Mouse (Mus musculus) intestine, postnatal 0 days (tissue): ENCODE measurements around the gene Cd244a. TPM values are rescaled to one million over a fixed set of nuclear protein-coding genes. Genes with fewer than 3 reads are reported as not detected.

Source experiments
- ATAC-seq: fragments of 200-750 bp; cut with Nextera tagmentation; 2 replicates; pipeline ENCODE4 v1.8.0; 2017; ENCODE audit warnings: mild to moderate bottlenecking, moderate TSS enrichment, moderate library complexity
- H3K27ac ChIP-seq: fragments of 300-500 bp; sonication (generic); 2 replicates; pipeline ENCODE4 v1.5.1; 2014; ENCODE audit warnings: mild to moderate bottlenecking, low read depth, low read length, moderate library complexity
- H3K27me3 ChIP-seq: fragments of 300-500 bp; sonication (generic); replicated peaks from 2 replicates; pipeline ENCODE4 v1.6.1; 2014; ENCODE audit warnings: low read length, mixed read lengths; ENCODE audit not compliant: control insufficient read depth, insufficient read depth
- H3K36me3 ChIP-seq: fragments of 300-500 bp; sonication (generic); 2 replicates; pipeline ENCODE4 v1.6.1; 2014; ENCODE audit warnings: mild to moderate bottlenecking, moderate library complexity; ENCODE audit not compliant: control insufficient read depth, insufficient read depth
- H3K4me1 ChIP-seq: fragments of 300-500 bp; sonication (generic); replicated peaks from 2 replicates; pipeline ENCODE4 v1.6.1; 2014; ENCODE audit warnings: antibody characterized with exemption, low read length, mixed read lengths; ENCODE audit not compliant: control insufficient read depth, insufficient read depth
- H3K4me2 ChIP-seq: fragments of 300-500 bp; sonication (generic); replicated peaks from 2 replicates; pipeline ENCODE4 v1.6.1; 2014; ENCODE audit warnings: low read depth, mild to moderate bottlenecking, moderate library complexity
- H3K4me3 ChIP-seq: fragments of 300-500 bp; sonication (generic); 2 replicates; pipeline ENCODE4 v1.5.1; 2014; ENCODE audit warnings: low read depth, low read length
- H3K9ac ChIP-seq: fragments of 300-500 bp; sonication (generic); 2 replicates; pipeline ENCODE4 v1.6.1; 2014; ENCODE audit warnings: mild to moderate bottlenecking, low read depth, low read length
- H3K9me3 ChIP-seq: fragments of 300-500 bp; sonication (generic); 2 replicates; pipeline ENCODE4 v1.6.1; 2016; ENCODE audit warnings: mixed run types; ENCODE audit not compliant: control insufficient read depth
- CTCF ChIP-seq: sonication (generic); IDR thresholded peaks from 2 replicates; pipeline ENCODE4 v1.5.1; 2016; ENCODE audit warnings: low read depth, mild to moderate bottlenecking, control low read depth, antibody characterized with exemption, moderate library complexity
- WGBS: fragments of 180-500 bp; shearing (Covaris S2); extraction: QIAGEN DNeasy Blood & Tissue Kit; methylation state at CpG from one replicate; pipeline ENCODE4 v1.1.7; 2014; 5-methylcytosine and 5-hydroxymethylcytosine counted together
- polyA plus RNA-seq: library from polyadenylated mRNA; unstranded; fragments of >200 nt; fragmentation: Nextera tagmentation; extraction: Ambion mirVana; gene quantifications from 2 replicates; pipeline ENCODE4 v1.2.1, GENCODE M21; 2015

Gene Cd244a
- polyA plus RNA-seq, 1 experiment from 2014 or later = 0.37 TPM

DNA sequence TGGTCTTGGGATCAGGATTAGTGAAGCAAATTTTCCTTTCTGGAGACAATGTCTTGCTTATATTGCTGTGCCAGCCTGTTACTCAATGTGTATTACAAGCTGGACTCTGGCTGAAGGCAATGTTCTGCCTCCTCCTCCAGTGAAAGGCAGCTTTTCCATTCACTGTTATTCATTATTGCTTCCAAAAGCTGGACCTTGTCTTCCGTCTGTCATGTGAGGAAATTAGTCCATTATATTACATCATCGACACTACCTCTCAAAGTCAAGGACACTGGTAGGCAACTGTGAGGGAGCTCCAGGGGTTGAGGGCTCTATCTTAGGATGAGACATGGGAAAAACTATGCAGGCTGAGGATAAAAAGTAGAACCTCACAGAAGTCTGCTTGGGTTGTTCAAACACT is 2.6 kb upstream of the Cd244a start:
- no peak overlapping the region for H3K4me2 ChIP-seq
- H3K36me3 ChIP-seq = no peaks in the 10 kb centered on the region
- H3K9ac ChIP-seq = no peak overlapping the region
- no peak for ATAC-seq
- H3K27me3 ChIP-seq = no peaks in the 10 kb centered on the region
- whole genome bisulfite sequencing = 77% methylated on average over 2 of the region's 2 CpGs
- H3K4me3 ChIP-seq = no peak overlapping the region
- no peaks in the 10 kb centered on the region for H3K9me3 ChIP-seq
- no peak for TF ChIP-seq CTCF
- no peaks in the 10 kb centered on the region for H3K4me1 ChIP-seq
- H3K27ac ChIP-seq = no peak overlapping the region

DNA sequence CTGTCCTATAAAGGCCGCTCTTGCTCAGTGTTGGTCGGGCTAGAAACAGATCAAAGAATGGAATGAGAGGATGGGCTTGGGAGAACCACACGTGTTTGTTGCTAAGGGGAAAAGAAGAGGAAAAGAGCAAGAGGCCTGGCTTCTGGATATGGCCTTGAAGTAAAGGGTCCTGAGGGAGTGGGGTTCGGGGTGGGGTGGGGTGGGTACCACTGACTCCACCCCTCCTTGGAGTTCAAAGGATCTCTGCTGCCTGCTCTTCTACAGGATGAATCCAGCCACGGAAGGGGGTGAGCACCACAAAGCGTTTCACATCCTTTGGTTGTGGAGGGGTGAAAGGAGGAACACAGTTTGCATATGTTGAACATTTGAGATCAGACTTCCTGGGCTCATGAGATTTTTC is 586 bp upstream of the Cd244a start:
- no peaks in the 10 kb centered on the region for H3K4me1 ChIP-seq
- no peaks in the 10 kb centered on the region for H3K9me3 ChIP-seq
- no peaks in the 10 kb centered on the region for H3K27me3 ChIP-seq
- H3K4me2 ChIP-seq = no peak overlapping the region
- no peak overlapping the region for H3K4me3 ChIP-seq
- no peak overlapping the region for H3K27ac ChIP-seq
- TF ChIP-seq CTCF = no peak
- ATAC-seq = no peak
- no peak overlapping the region for H3K9ac ChIP-seq
- 72% methylated on average over 6 of the region's 6 CpGs for WGBS
- no peaks in the 10 kb centered on the region for H3K36me3 ChIP-seq

DNA sequence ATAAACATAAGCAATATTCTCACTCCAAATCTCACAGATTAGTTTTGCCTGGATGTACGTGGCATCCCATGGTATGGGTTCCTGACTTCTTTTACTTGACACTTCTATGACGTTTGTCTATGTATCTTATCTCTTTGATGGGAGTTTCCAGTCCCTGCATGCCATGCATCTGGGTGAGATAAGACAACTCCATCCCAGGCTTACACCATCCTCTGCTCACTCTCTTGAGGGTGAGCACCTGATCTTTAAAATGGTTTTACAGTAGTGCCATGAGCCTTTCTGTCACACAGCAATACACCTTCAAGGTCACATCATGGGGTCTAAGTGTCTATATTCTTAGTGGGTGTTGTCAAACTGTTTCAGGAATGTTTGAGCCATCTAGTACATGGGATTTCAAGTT is 1.3 kb downstream of the Cd244a start:
- Histone ChIP-seq H3K36me3 (no peaks in the 10 kb centered on the region), H3K9ac (no peak overlapping the region), H3K27me3 (no peaks in the 10 kb centered on the region), H3K27ac (no peak overlapping the region), H3K4me3 (no peak overlapping the region), H3K4me1 (no peaks in the 10 kb centered on the region), H3K9me3 (no peaks in the 10 kb centered on the region), H3K4me2 (no peak overlapping the region)
- TF ChIP-seq CTCF = no peak
- no peak for ATAC-seq
- WGBS = 47% methylated on average over 2 of the region's 2 CpGs

- no peak for TF ChIP-seq CTCF
- Histone ChIP-seq H3K4me3 (no peak overlapping the region), H3K4me1 (no peaks in the 10 kb centered on the region), H3K27ac (no peak overlapping the region), H3K36me3 (no peaks in the 10 kb centered on the region), H3K9ac (no peak overlapping the region), H3K4me2 (no peak overlapping the region), H3K9me3 (no peaks in the 10 kb centered on the region), H3K27me3 (no peaks in the 10 kb centered on the region)
- ATAC-seq = no peak
- 95% methylated on average over 1 of the region's 1 CpGs for WGBS
Measured at GRCm38 (mm10) chr1:171561200-171561599, 2.2 kb downstream of the Cd244a start.

DNA sequence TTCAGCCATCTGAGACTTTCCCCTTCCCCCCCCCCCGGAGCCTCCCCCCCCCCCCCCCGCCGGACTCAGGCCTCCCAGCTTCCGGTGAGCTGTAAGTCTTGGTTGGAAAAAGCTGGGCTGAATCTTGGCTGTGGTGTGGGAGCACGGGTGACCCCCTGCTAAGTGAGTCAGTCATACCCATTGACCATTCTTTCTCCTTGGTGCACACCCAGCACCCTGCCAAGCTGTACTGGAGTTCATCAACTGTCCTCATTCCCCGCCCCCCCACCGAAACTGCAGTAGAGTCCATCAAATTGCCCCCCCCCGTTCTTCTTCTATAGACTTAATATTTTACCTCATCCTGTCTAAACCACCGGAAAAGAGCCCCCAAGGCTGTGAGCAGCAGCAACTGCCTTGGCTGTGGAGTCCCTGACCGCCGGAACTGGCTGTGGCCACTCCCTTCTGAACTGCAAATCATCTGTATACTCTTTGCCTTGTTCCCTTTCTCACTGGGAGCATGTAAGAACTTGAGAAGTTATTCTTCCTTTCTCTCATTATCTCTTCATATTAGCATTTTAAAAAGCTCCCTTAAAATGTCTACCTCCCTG is 2.7 kb downstream of the Cd244a start:
- ATAC-seq = no peak
- Histone ChIP-seq H3K27me3 (no peaks in the 10 kb centered on the region), H3K4me3 (no peak overlapping the region), H3K4me2 (no peak overlapping the region), H3K9me3 (no peaks in the 10 kb centered on the region), H3K4me1 (no peaks in the 10 kb centered on the region), H3K27ac (no peak overlapping the region), H3K9ac (no peak overlapping the region), H3K36me3 (no peaks in the 10 kb centered on the region)
- no peak for TF ChIP-seq CTCF
- WGBS = 65% methylated on average over 7 of the region's 11 CpGs

DNA sequence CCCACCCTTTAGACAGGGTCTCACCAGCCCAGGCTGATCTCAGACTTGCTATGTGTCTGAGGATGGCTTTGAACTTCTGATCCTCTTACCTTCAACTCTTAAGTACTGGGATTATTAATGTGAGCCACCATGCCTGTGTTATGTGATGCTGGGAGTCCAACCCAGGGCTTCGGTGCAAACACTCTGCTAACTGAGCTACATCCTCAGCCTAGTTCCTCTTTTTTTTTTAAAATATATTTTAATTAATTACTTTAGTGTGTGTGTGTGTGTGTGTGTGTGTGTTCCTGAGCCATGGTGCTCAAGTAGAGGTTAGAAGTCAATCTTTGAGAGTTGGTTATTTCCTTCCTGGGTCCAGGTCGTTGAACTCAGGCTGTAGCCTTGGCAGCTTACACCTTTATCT is 4.0 kb downstream of the Cd244a start:
- no peaks in the 10 kb centered on the region for H3K36me3 ChIP-seq

GRCm38 (mm10) chr1:171564247-171564646 is 5.3 kb downstream of the Cd244a start:
- H3K9me3 ChIP-seq = no peaks in the 10 kb centered on the region
- H3K27ac ChIP-seq = no peak overlapping the region
- no peaks in the 10 kb centered on the region for H3K36me3 ChIP-seq
- no peaks in the 10 kb centered on the region for H3K27me3 ChIP-seq
- no peaks in the 10 kb centered on the region for H3K4me1 ChIP-seq
- H3K4me2 ChIP-seq = no peak overlapping the region
- no peak overlapping the region for H3K4me3 ChIP-seq
- peak; percentile 63; the same call in 1 of the 2 replicates for ATAC-seq
- WGBS = 61% methylated on average over 3 of the region's 3 CpGs
- H3K9ac ChIP-seq = no peak overlapping the region
- peak; percentile 80 for TF ChIP-seq CTCF

More for the DNA sequence above, 4.0 kb downstream of the Cd244a start:
- no peak for TF ChIP-seq CTCF
- H3K27me3 ChIP-seq = no peaks in the 10 kb centered on the region
- no peak overlapping the region for H3K4me2 ChIP-seq
- no peak overlapping the region for H3K9ac ChIP-seq
- H3K4me3 ChIP-seq = no peak overlapping the region
- H3K4me1 ChIP-seq = no peaks in the 10 kb centered on the region
- H3K27ac ChIP-seq = no peak overlapping the region
- 69% methylated on average over 2 of the region's 2 CpGs for WGBS
- ATAC-seq = no peak
- no peaks in the 10 kb centered on the region for H3K9me3 ChIP-seq
